Mouse (Mus musculus): ENCODE data around the gene H2-T22.

- TF ChIP-seq CTCF (IDR thresholded peaks at IDR 0.05; ENCODE audit: low read depth) (no peak), EP300 (IDR thresholded peaks at IDR 0.05; ENCODE audit: low read depth) (no peak)
Observed at GRCm38 (mm10) chr17:35994175-35994878, 48.2 kb downstream of the H2-T22 start.
